Mouse (Mus musculus) thymus, adult 2 months (tissue): ENCODE results near the gene As3mt.

Source experiments
- CTCF ChIP-seq: fragments of 200-500 bp; IDR thresholded peaks from 2 replicates; pipeline ENCODE4 v1.5.1; 2012; ENCODE audit warnings: mild to moderate bottlenecking, control low read depth, low read length, moderate library complexity, borderline replicate concordance; ENCODE audit not compliant: control insufficient read depth, poor library complexity, insufficient read depth; ENCODE audit errors: extremely low read depth
- POLR2A ChIP-seq: fragments of 200-500 bp; IDR thresholded peaks from 2 replicates; pipeline ENCODE4 v1.6.1; 2012; ENCODE audit warnings: mild to moderate bottlenecking, low read length, control low read depth, moderate library complexity; ENCODE audit not compliant: control insufficient read depth, poor library complexity, insufficient read depth; ENCODE audit errors: extremely low read depth

DNA sequence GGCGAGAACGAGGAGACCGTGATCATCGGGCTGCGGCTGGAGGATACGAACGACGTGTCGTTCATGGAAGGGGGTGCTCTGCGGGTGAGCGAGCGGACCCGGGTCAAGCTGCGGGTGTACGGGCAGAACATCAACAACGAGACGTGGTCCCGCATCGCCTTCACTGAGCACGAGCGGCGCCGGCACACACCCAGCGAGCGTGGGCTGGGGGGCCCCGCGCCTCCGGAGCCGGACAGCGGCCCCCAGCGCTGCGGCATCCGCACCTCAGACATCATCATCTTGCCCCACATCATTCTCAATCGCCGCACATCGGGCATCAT is 54.7 kb downstream of the As3mt start:
- no peak for TF ChIP-seq POLR2A
- TF ChIP-seq CTCF, result no peak
